Mouse (Mus musculus): ENCODE results near the gene Fbxl5. TPM values are rescaled to one million over a fixed set of nuclear protein-coding genes. Genes with fewer than 3 reads are reported as not detected.
A peak's percentile ranks its signal among the peaks of the same experiment; 100 is the strongest.

Fbxl5 gene
- polyA plus RNA-seq, 1 experiment from 2014 or later = 72.5 TPM

GRCm38 (mm10) chr5:43801253-43801652 lies 20.2 kb downstream of the Fbxl5 start:
- Histone ChIP-seq H3K27ac (ENCODE audit: low read length) (no peak overlapping the region), H3K36me3 (ENCODE audit: control insufficient read depth, insufficient read depth, low read length) (no peaks in the 10 kb centered on the region), H3K4me2 (ENCODE audit: low read depth, low read length) (no peak overlapping the region), H3K9me3 (ENCODE audit: control insufficient read depth, low read length) (no peaks in the 10 kb centered on the region), H3K9ac (ENCODE audit: low read length) (no peak overlapping the region), H3K4me1 (replicated peaks; ENCODE audit: control insufficient read depth, insufficient read depth, low read length) (no peaks in the 10 kb centered on the region; the same call in 1 of the 2 replicates), H3K27me3 (ENCODE audit: control insufficient read depth, insufficient read depth, low read depth, low read length) (no peaks in the 10 kb centered on the region), H3K4me3 (ENCODE audit: low read length) (no peak overlapping the region)
- no peak for ATAC-seq (ENCODE audit: low read depth)

DNA sequence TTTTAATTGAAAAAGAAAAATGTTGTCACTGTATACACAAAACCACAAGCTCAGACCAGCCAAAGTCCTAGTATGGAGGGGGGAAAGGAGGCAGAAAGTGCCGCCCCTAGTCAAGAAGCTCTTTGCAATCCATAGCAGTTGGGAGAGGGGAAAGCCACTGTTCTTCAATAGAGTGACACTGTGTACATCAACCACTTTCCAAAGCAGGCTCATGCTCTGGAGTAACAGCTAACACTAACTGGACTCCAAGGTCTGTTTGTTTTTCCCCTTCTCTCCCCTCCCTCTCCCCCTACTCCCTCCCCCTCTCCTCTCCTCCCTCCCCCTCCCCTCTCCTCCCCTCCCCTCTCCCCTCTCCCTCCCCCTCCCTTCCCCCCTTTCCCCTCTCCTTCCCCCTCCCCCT lies 20.7 kb downstream of the Fbxl5 start:
- H3K9ac ChIP-seq (ENCODE audit: low read length) = no peak overlapping the region
- no peaks in the 10 kb centered on the region for H3K36me3 ChIP-seq (ENCODE audit: control insufficient read depth, insufficient read depth, low read length)
- ATAC-seq (ENCODE audit: low read depth) = no peak
- H3K27ac ChIP-seq (ENCODE audit: low read length) = no peak overlapping the region
- 38% methylated on average over 1 of the region's 1 CpGs for WGBS
- H3K4me3 ChIP-seq (ENCODE audit: low read length) = no peak overlapping the region
- no peaks in the 10 kb centered on the region; the same call in 1 of the 2 replicates for H3K4me1 ChIP-seq (replicated peaks; ENCODE audit: control insufficient read depth, insufficient read depth, low read length)
- no peaks in the 10 kb centered on the region for H3K9me3 ChIP-seq (ENCODE audit: control insufficient read depth, low read length)
- H3K27me3 ChIP-seq (ENCODE audit: control insufficient read depth, insufficient read depth, low read depth, low read length) = no peaks in the 10 kb centered on the region
- no peak overlapping the region for H3K4me2 ChIP-seq (ENCODE audit: low read depth, low read length)

DNA sequence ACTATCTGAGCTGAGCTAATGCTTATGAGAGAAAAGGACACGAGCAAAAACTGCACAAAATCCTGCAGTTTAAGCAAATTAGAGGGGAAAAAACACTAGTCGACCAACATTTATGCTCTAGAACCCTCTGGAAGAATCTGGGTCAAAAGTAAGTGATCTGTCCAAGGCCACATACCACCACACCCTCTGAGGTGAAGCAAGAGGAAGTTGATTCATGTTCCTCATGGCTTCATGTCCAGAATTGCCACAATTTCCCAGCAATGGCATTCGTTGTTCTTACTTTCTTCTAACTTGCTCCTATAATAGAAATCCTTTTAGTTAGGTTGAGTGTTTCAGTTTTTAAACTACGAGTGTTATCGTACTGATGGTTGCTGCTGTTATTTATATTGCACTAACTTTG lies 21.9 kb downstream of the Fbxl5 start:
- H3K9ac ChIP-seq (ENCODE audit: low read length) = no peak overlapping the region
- no peaks in the 10 kb centered on the region for H3K27me3 ChIP-seq (ENCODE audit: control insufficient read depth, insufficient read depth, low read depth, low read length)
- 71% methylated on average over 5 of the region's 5 CpGs for WGBS
- no peak overlapping the region for H3K4me3 ChIP-seq (ENCODE audit: low read length)
- no peak overlapping the region for H3K4me2 ChIP-seq (ENCODE audit: low read depth, low read length)
- no peak overlapping the region for H3K27ac ChIP-seq (ENCODE audit: low read length)
- no peak for ATAC-seq (ENCODE audit: low read depth)
- H3K36me3 ChIP-seq (ENCODE audit: control insufficient read depth, insufficient read depth, low read length) = no peaks in the 10 kb centered on the region
- no peaks in the 10 kb centered on the region; the same call in 1 of the 2 replicates for H3K4me1 ChIP-seq (replicated peaks; ENCODE audit: control insufficient read depth, insufficient read depth, low read length)
- H3K9me3 ChIP-seq (ENCODE audit: control insufficient read depth, low read length) = no peaks in the 10 kb centered on the region

GRCm38 (mm10) chr5:43792354-43792753 lies 29.1 kb downstream of the Fbxl5 start:
- no peak for ATAC-seq (ENCODE audit: low read depth)
- Histone ChIP-seq H3K9me3 (ENCODE audit: control insufficient read depth, low read length) (no peaks in the 10 kb centered on the region), H3K9ac (ENCODE audit: low read length) (no peak overlapping the region), H3K27me3 (ENCODE audit: control insufficient read depth, insufficient read depth, low read depth, low read length) (no peaks in the 10 kb centered on the region), H3K4me3 (ENCODE audit: low read length) (no peak overlapping the region), H3K27ac (ENCODE audit: low read length) (no peak overlapping the region), H3K36me3 (ENCODE audit: control insufficient read depth, insufficient read depth, low read length) (no peaks in the 10 kb centered on the region), H3K4me2 (ENCODE audit: low read depth, low read length) (no peak overlapping the region), H3K4me1 (replicated peaks; ENCODE audit: control insufficient read depth, insufficient read depth, low read length) (peaks cover 4% of the 10 kb centered on the region; the same call in 1 of the 2 replicates)
- WGBS = 71% methylated on average over 5 of the region's 5 CpGs

- Histone ChIP-seq H3K4me3 (ENCODE audit: low read length) (no peak overlapping the region), H3K4me2 (ENCODE audit: low read depth, low read length) (no peak overlapping the region), H3K9ac (ENCODE audit: low read length) (no peak overlapping the region), H3K27me3 (ENCODE audit: control insufficient read depth, insufficient read depth, low read depth, low read length) (no peaks in the 10 kb centered on the region), H3K4me1 (replicated peaks; ENCODE audit: control insufficient read depth, insufficient read depth, low read length) (peaks cover 4% of the 10 kb centered on the region; the same call in 1 of the 2 replicates), H3K27ac (ENCODE audit: low read length) (no peak overlapping the region; the same call in 1 of the 2 replicates), H3K36me3 (ENCODE audit: control insufficient read depth, insufficient read depth, low read length) (no peaks in the 10 kb centered on the region), H3K9me3 (ENCODE audit: control insufficient read depth, low read length) (no peaks in the 10 kb centered on the region)
- ATAC-seq (ENCODE audit: low read depth) = peak; percentile 83
- WGBS = 46% methylated on average over 9 of the region's 9 CpGs
Measured at GRCm38 (mm10) chr5:43787976-43788752, 33.3 kb downstream of the Fbxl5 start.

GRCm38 (mm10) chr5:43786607-43787006 lies 34.8 kb downstream of the Fbxl5 start:
- no peak overlapping the region for H3K9ac ChIP-seq (ENCODE audit: low read length)
- peaks cover 7% of the 10 kb centered on the region; the same call in 1 of the 2 replicates for H3K4me1 ChIP-seq (replicated peaks; ENCODE audit: control insufficient read depth, insufficient read depth, low read length)
- ATAC-seq (ENCODE audit: low read depth) = no peak
- H3K9me3 ChIP-seq (ENCODE audit: control insufficient read depth, low read length) = no peaks in the 10 kb centered on the region
- H3K4me2 ChIP-seq (ENCODE audit: low read depth, low read length) = no peak overlapping the region
- no peak overlapping the region for H3K4me3 ChIP-seq (ENCODE audit: low read length)
- no peak overlapping the region for H3K27ac ChIP-seq (ENCODE audit: low read length)
- 83% methylated on average over 4 of the region's 4 CpGs for WGBS
- H3K36me3 ChIP-seq (ENCODE audit: control insufficient read depth, insufficient read depth, low read length) = no peaks in the 10 kb centered on the region
- no peaks in the 10 kb centered on the region for H3K27me3 ChIP-seq (ENCODE audit: control insufficient read depth, insufficient read depth, low read depth, low read length)

GRCm38 (mm10) chr5:43783996-43784395 lies 37.4 kb downstream of the Fbxl5 start:
- no peak overlapping the region for H3K9ac ChIP-seq (ENCODE audit: low read length)
- no peak overlapping the region for H3K4me2 ChIP-seq (ENCODE audit: low read depth, low read length)
- no peaks in the 10 kb centered on the region for H3K9me3 ChIP-seq (ENCODE audit: control insufficient read depth, low read length)
- no peaks in the 10 kb centered on the region for H3K27me3 ChIP-seq (ENCODE audit: control insufficient read depth, insufficient read depth, low read depth, low read length)
- no peak overlapping the region for H3K4me3 ChIP-seq (ENCODE audit: low read length)
- no peak overlapping the region for H3K27ac ChIP-seq (ENCODE audit: low read length)
- no peak for ATAC-seq (ENCODE audit: low read depth)
- WGBS = 68% methylated on average over 2 of the region's 2 CpGs
- no peaks in the 10 kb centered on the region for H3K36me3 ChIP-seq (ENCODE audit: control insufficient read depth, insufficient read depth, low read length)
- peaks cover 14% of the 10 kb centered on the region for H3K4me1 ChIP-seq (replicated peaks; ENCODE audit: control insufficient read depth, insufficient read depth, low read length)

- H3K4me1 ChIP-seq (replicated peaks; ENCODE audit: control insufficient read depth, insufficient read depth, low read length) = peaks cover 14% of the 10 kb centered on the region
- no peaks in the 10 kb centered on the region for H3K27me3 ChIP-seq (ENCODE audit: control insufficient read depth, insufficient read depth, low read depth, low read length)
- H3K9me3 ChIP-seq (ENCODE audit: control insufficient read depth, low read length) = no peaks in the 10 kb centered on the region
- 4% methylated on average over 55 of the region's 82 CpGs for WGBS
- H3K36me3 ChIP-seq (ENCODE audit: control insufficient read depth, insufficient read depth, low read length) = no peaks in the 10 kb centered on the region
- peak overlapping the region; percentile 87 for H3K27ac ChIP-seq (ENCODE audit: low read length)
- peak overlapping the region; percentile 94 for H3K9ac ChIP-seq (ENCODE audit: low read length)
- ATAC-seq (ENCODE audit: low read depth) = peak; percentile 92
- peak overlapping the region; percentile 76 for H3K4me2 ChIP-seq (ENCODE audit: low read depth, low read length)
- H3K4me3 ChIP-seq (ENCODE audit: low read length) = peak overlapping the region; percentile 93
Measured at GRCm38 (mm10) chr5:43781977-43782930, 39.2 kb downstream of the Fbxl5 start.

GRCm38 (mm10) chr5:43781423-43781976 lies 39.9 kb downstream of the Fbxl5 start:
- peaks cover 19% of the 10 kb centered on the region for H3K4me1 ChIP-seq (replicated peaks; ENCODE audit: control insufficient read depth, insufficient read depth, low read length)
- peak; percentile 67 for ATAC-seq (ENCODE audit: low read depth)
- no peaks in the 10 kb centered on the region for H3K9me3 ChIP-seq (ENCODE audit: control insufficient read depth, low read length)
- H3K27me3 ChIP-seq (ENCODE audit: control insufficient read depth, insufficient read depth, low read depth, low read length) = no peaks in the 10 kb centered on the region
- 0% methylated on average over 40 of the region's 61 CpGs for WGBS
- peak overlapping the region; percentile 76 for H3K4me2 ChIP-seq (ENCODE audit: low read depth, low read length)
- H3K36me3 ChIP-seq (ENCODE audit: control insufficient read depth, insufficient read depth, low read length) = no peaks in the 10 kb centered on the region
- H3K9ac ChIP-seq (ENCODE audit: low read length) = peak overlapping the region; percentile 94
- peak overlapping the region; percentile 93 for H3K4me3 ChIP-seq (ENCODE audit: low read length)
- peak overlapping the region; percentile 87 for H3K27ac ChIP-seq (ENCODE audit: low read length)
